Mouse (Mus musculus) heart, embryonic 13.5 days (tissue): Measurements from ENCODE around the gene Zmiz1. TPM values are rescaled to one million over a fixed set of nuclear protein-coding genes. Genes with fewer than 3 reads are reported as not detected.

Experiments used
- ATAC-seq: fragments of 200-750 bp; cut with Nextera tagmentation; 2 replicates; pipeline ENCODE4 v1.8.0; 2017; ENCODE audit warnings: moderate TSS enrichment; ENCODE audit not compliant: insufficient number of reproducible peaks, low FRiP score, low TSS enrichment; ENCODE audit errors: extremely low read depth
- H3K27ac ChIP-seq: fragments of 300-500 bp; sonication (generic); replicated peaks from 2 replicates; pipeline ENCODE4 v1.5.1; 2015; ENCODE audit warnings: moderate library complexity, mild to moderate bottlenecking, inconsistent platforms
- H3K27me3 ChIP-seq: fragments of 300-500 bp; sonication (generic); replicated peaks from 2 replicates; pipeline ENCODE4 v1.6.1; 2015; ENCODE audit warnings: mild to moderate bottlenecking, inconsistent platforms
- H3K36me3 ChIP-seq: fragments of 300-500 bp; sonication (generic); 2 replicates; pipeline ENCODE4 v1.6.1; 2015; ENCODE audit warnings: mild to moderate bottlenecking, inconsistent platforms
- H3K4me1 ChIP-seq: fragments of 300-500 bp; sonication (generic); 2 replicates; pipeline ENCODE4 v1.6.1; 2015; ENCODE audit warnings: inconsistent platforms
- H3K4me2 ChIP-seq: fragments of 300-500 bp; sonication (generic); 2 replicates; pipeline ENCODE4 v1.6.1; 2015; ENCODE audit warnings: inconsistent platforms, mild to moderate bottlenecking, moderate library complexity
- H3K4me3 ChIP-seq: fragments of 300-500 bp; sonication (generic); 2 replicates; pipeline ENCODE4 v1.5.1; 2015; ENCODE audit warnings: moderate library complexity, mild to moderate bottlenecking, inconsistent platforms
- H3K9ac ChIP-seq: fragments of 300-500 bp; sonication (generic); 2 replicates; pipeline ENCODE4 v1.6.1; 2015; ENCODE audit warnings: inconsistent platforms, mild to moderate bottlenecking, moderate library complexity
- H3K9me3 ChIP-seq: fragments of 300-500 bp; sonication (generic); 2 replicates; pipeline ENCODE4 v1.6.1; 2016; ENCODE audit warnings: inconsistent platforms
- WGBS: fragments of 180-500 bp; shearing (Covaris S2); methylation state at CpG from one replicate; pipeline ENCODE4 v1.1.7; 2015; ENCODE audit warnings: mixed read lengths; 5-methylcytosine and 5-hydroxymethylcytosine counted together
- polyA plus RNA-seq: library from polyadenylated mRNA; unstranded; fragments of >200 nt; fragmentation: Nextera tagmentation; extraction: Ambion mirVana; gene quantifications from 2 replicates; pipeline ENCODE4 v1.2.1, GENCODE M21; 2015

Zmiz1 gene
- polyA plus RNA-seq, 1 experiment from 2014 or later = 25.7 TPM

- no peaks in the 10 kb centered on the region for H3K9me3 ChIP-seq
- peaks cover 64% of the 10 kb centered on the region for H3K36me3 ChIP-seq
- no peaks in the 10 kb centered on the region for H3K27me3 ChIP-seq
- no peak overlapping the region for H3K4me3 ChIP-seq
- 71% methylated on average over 10 of the region's 10 CpGs for WGBS
- H3K4me1 ChIP-seq = peaks cover 79% of the 10 kb centered on the region
- no peak overlapping the region for H3K9ac ChIP-seq
- H3K4me2 ChIP-seq = no peak overlapping the region
- no peak overlapping the region for H3K27ac ChIP-seq
- no peak for ATAC-seq
These were observed 80.6 kb downstream of the Zmiz1 start for GRCm38 (mm10) chr14:25539493-25540116.

- H3K36me3 ChIP-seq = peaks cover 69% of the 10 kb centered on the region
- peaks cover 74% of the 10 kb centered on the region for H3K4me1 ChIP-seq
- no peak overlapping the region for H3K9ac ChIP-seq
- WGBS = 67% methylated on average over 4 of the region's 4 CpGs
- no peak overlapping the region for H3K27ac ChIP-seq
- no peaks in the 10 kb centered on the region for H3K27me3 ChIP-seq
- H3K9me3 ChIP-seq = no peaks in the 10 kb centered on the region
- no peak for ATAC-seq
- H3K4me3 ChIP-seq = no peak overlapping the region
- no peak overlapping the region for H3K4me2 ChIP-seq
These were observed 81.2 kb downstream of the Zmiz1 start for GRCm38 (mm10) chr14:25540172-25540571.

GRCm38 (mm10) chr14:25541213-25541612 is 82.2 kb downstream of the Zmiz1 start:
- H3K36me3 ChIP-seq = peaks cover 72% of the 10 kb centered on the region
- peaks cover 66% of the 10 kb centered on the region for H3K4me1 ChIP-seq
- 79% methylated on average over 5 of the region's 5 CpGs for WGBS
- H3K27me3 ChIP-seq = no peaks in the 10 kb centered on the region
- H3K4me2 ChIP-seq = no peak overlapping the region
- no peak overlapping the region for H3K4me3 ChIP-seq
- H3K9ac ChIP-seq = peak overlapping the region; percentile 14; the same call in 1 of the 2 replicates
- H3K27ac ChIP-seq = no peak overlapping the region
- no peaks in the 10 kb centered on the region for H3K9me3 ChIP-seq
- ATAC-seq = no peak

GRCm38 (mm10) chr14:25543098-25543497 is 84.1 kb downstream of the Zmiz1 start:
- Histone ChIP-seq H3K27me3 (no peaks in the 10 kb centered on the region), H3K36me3 (peaks cover 72% of the 10 kb centered on the region), H3K4me1 (peaks cover 68% of the 10 kb centered on the region), H3K4me2 (no peak overlapping the region), H3K9me3 (no peaks in the 10 kb centered on the region), H3K27ac (no peak overlapping the region), H3K9ac (no peak overlapping the region), H3K4me3 (no peak overlapping the region)
- ATAC-seq = no peak
- 89% methylated on average over 4 of the region's 4 CpGs for WGBS

GRCm38 (mm10) chr14:25543927-25544326 is 84.9 kb downstream of the Zmiz1 start:
- 93% methylated on average over 4 of the region's 4 CpGs for WGBS

GRCm38 (mm10) chr14:25546852-25547621 is 88.1 kb downstream of the Zmiz1 start:
- Histone ChIP-seq H3K27ac (peak overlapping the region; percentile 73), H3K4me2 (no peak overlapping the region), H3K9me3 (no peaks in the 10 kb centered on the region), H3K27me3 (no peaks in the 10 kb centered on the region), H3K9ac (0 out of 2 replicates have a peak overlapping the region, but pooled peaks have one; percentile 33), H3K4me1 (peaks cover 49% of the 10 kb centered on the region), H3K36me3 (peaks cover 58% of the 10 kb centered on the region), H3K4me3 (no peak overlapping the region)
- ATAC-seq = no peak
- 60% methylated on average over 14 of the region's 14 CpGs for WGBS

More at GRCm38 (mm10) chr14:25543927-25544326, 84.9 kb downstream of the Zmiz1 start:
- peaks cover 66% of the 10 kb centered on the region for H3K36me3 ChIP-seq
- H3K4me1 ChIP-seq = peaks cover 68% of the 10 kb centered on the region
- no peak overlapping the region for H3K4me3 ChIP-seq
- no peak overlapping the region for H3K27ac ChIP-seq
- no peaks in the 10 kb centered on the region for H3K27me3 ChIP-seq
- H3K4me2 ChIP-seq = no peak overlapping the region
- H3K9ac ChIP-seq = no peak overlapping the region
- H3K9me3 ChIP-seq = no peaks in the 10 kb centered on the region
- ATAC-seq = no peak

- ATAC-seq = no peak
- H3K4me2 ChIP-seq = no peak overlapping the region
- 77% methylated on average over 9 of the region's 9 CpGs for WGBS
- H3K27ac ChIP-seq = peak overlapping the region; percentile 73
- H3K9me3 ChIP-seq = no peaks in the 10 kb centered on the region
- H3K9ac ChIP-seq = 0 out of 2 replicates have a peak overlapping the region, but pooled peaks have one; percentile 55
- peaks cover 43% of the 10 kb centered on the region for H3K4me1 ChIP-seq
- H3K27me3 ChIP-seq = no peaks in the 10 kb centered on the region
- H3K4me3 ChIP-seq = no peak overlapping the region
- peaks cover 58% of the 10 kb centered on the region for H3K36me3 ChIP-seq
These were observed 88.9 kb downstream of the Zmiz1 start for GRCm38 (mm10) chr14:25547882-25548281.

GRCm38 (mm10) chr14:25548650-25549049 is 89.7 kb downstream of the Zmiz1 start:
- Histone ChIP-seq H3K4me1 (peaks cover 43% of the 10 kb centered on the region), H3K27ac (peak overlapping the region; percentile 73), H3K4me2 (no peak overlapping the region), H3K9me3 (no peaks in the 10 kb centered on the region), H3K9ac (peak overlapping the region; percentile 55; the same call in 1 of the 2 replicates), H3K27me3 (no peaks in the 10 kb centered on the region), H3K4me3 (no peak overlapping the region), H3K36me3 (peaks cover 57% of the 10 kb centered on the region)
- ATAC-seq = no peak
- 48% methylated on average over 6 of the region's 6 CpGs for WGBS

- 80% methylated on average over 7 of the region's 7 CpGs for WGBS
- Histone ChIP-seq H3K27ac (peak overlapping the region; percentile 73; the same call in 1 of the 2 replicates), H3K9me3 (no peaks in the 10 kb centered on the region), H3K4me1 (peaks cover 47% of the 10 kb centered on the region), H3K36me3 (peaks cover 56% of the 10 kb centered on the region), H3K9ac (no peak overlapping the region; the same call in 1 of the 2 replicates), H3K4me3 (no peak overlapping the region), H3K4me2 (no peak overlapping the region), H3K27me3 (no peaks in the 10 kb centered on the region)
- no peak for ATAC-seq
These were observed 90.1 kb downstream of the Zmiz1 start for GRCm38 (mm10) chr14:25549125-25549524.

- ATAC-seq = no peak
- Histone ChIP-seq H3K36me3 (peaks cover 48% of the 10 kb centered on the region), H3K9ac (no peak overlapping the region), H3K4me1 (peaks cover 56% of the 10 kb centered on the region), H3K4me2 (no peak overlapping the region), H3K4me3 (no peak overlapping the region), H3K27ac (no peak overlapping the region), H3K9me3 (no peaks in the 10 kb centered on the region), H3K27me3 (no peaks in the 10 kb centered on the region)
- WGBS = 76% methylated on average over 10 of the region's 10 CpGs
These were observed 91.2 kb downstream of the Zmiz1 start for GRCm38 (mm10) chr14:25549871-25550840.

GRCm38 (mm10) chr14:25551731-25552130 is 92.7 kb downstream of the Zmiz1 start:
- peaks cover 32% of the 10 kb centered on the region for H3K36me3 ChIP-seq
- H3K27ac ChIP-seq = no peak overlapping the region
- peaks cover 62% of the 10 kb centered on the region for H3K4me1 ChIP-seq
- no peaks in the 10 kb centered on the region for H3K27me3 ChIP-seq
- H3K4me3 ChIP-seq = no peak overlapping the region
- 0 out of 2 replicates have a peak, but pooled peaks have one; percentile 7 for ATAC-seq
- no peak overlapping the region for H3K4me2 ChIP-seq
- peak overlapping the region; percentile 0; the same call in 1 of the 2 replicates for H3K9ac ChIP-seq
- H3K9me3 ChIP-seq = no peaks in the 10 kb centered on the region
- 28% methylated on average over 2 of the region's 2 CpGs for WGBS
